Mouse (Mus musculus) spleen, adult 2 months (tissue): ENCODE measurements around the gene Itgb1bp2. TPM values are rescaled to one million over a fixed set of nuclear protein-coding genes. Genes with fewer than 3 reads are reported as not detected.
"Not testable (repeated sequence)": the region's sequence is repeated elsewhere in the genome, so short reads cannot be mapped to it uniquely, and the experiment has no call there.

ENCODE experiments used
- DNase-seq, 2 experiments: peaks; one replicate each; pipeline versions ENCODE4 v3.0.0 to v3.0.0-alpha.2; 2012 to 2021; ENCODE audit warnings: low spot score in 2 of 2, low read depth in 1 of 2
- H3K27ac ChIP-seq: fragments of 200-500 bp; 2 replicates; pipeline ENCODE4 v1.5.1; 2012; ENCODE audit warnings: low read length, inconsistent platforms; ENCODE audit not compliant: insufficient read depth
- H3K27me3 ChIP-seq: fragments of 200-500 bp; 2 replicates; pipeline ENCODE4 v1.6.1; 2012; ENCODE audit warnings: mild to moderate bottlenecking, moderate library complexity, low read length, inconsistent platforms; ENCODE audit not compliant: control insufficient read depth, insufficient read depth
- H3K36me3 ChIP-seq: fragments of 200-500 bp; 2 replicates; pipeline ENCODE4 v1.6.1; 2012; ENCODE audit warnings: mild to moderate bottlenecking, low read length, inconsistent platforms; ENCODE audit not compliant: control insufficient read depth, insufficient read depth
- H3K4me1 ChIP-seq: fragments of 200-500 bp; 2 replicates; pipeline ENCODE4 v1.6.1; 2011; ENCODE audit warnings: inconsistent platforms; ENCODE audit not compliant: control insufficient read depth, insufficient read depth, insufficient read length
- H3K4me3 ChIP-seq: fragments of 200-500 bp; 2 replicates; pipeline ENCODE4 v1.5.1; 2011; ENCODE audit warnings: mild to moderate bottlenecking, inconsistent platforms; ENCODE audit not compliant: insufficient read depth, insufficient read length; ENCODE audit errors: extremely low read depth
- CTCF ChIP-seq: fragments of 200-500 bp; IDR thresholded peaks from 2 replicates; pipeline ENCODE4 v1.5.1; 2011; ENCODE audit warnings: mild to moderate bottlenecking, inconsistent platforms; ENCODE audit not compliant: insufficient read depth, insufficient read length, insufficient replicate concordance; ENCODE audit errors: extremely low read depth
- POLR2A ChIP-seq: fragments of 200-500 bp; IDR thresholded peaks from 2 replicates; pipeline ENCODE4 v1.6.1; 2011; ENCODE audit warnings: low read depth, low read length, inconsistent platforms
- WGBS: fragments of 180-500 bp; shearing (Covaris S2); methylation state at CpG from one replicate; pipeline ENCODE4 v1.1.7; 2018; 5-methylcytosine and 5-hydroxymethylcytosine counted together
- polyA plus RNA-seq: library from polyadenylated mRNA; depleted of rRNA; stranded (reverse); fragments of >200 nt; gene quantifications from 2 replicates; pipeline ENCODE4 v1.2.3, GENCODE M21; 2012; rRNA removed

The Itgb1bp2 gene
- polyA plus RNA-seq, 1 experiment = 0.54 TPM

GRCm38 (mm10) chrX:101481604-101482350 is 32.9 kb downstream of the Itgb1bp2 start:
- Histone ChIP-seq H3K27me3 (no peaks in the 10 kb centered on the region), H3K36me3 (no peaks in the 10 kb centered on the region), H3K27ac (no peak overlapping the region), H3K4me3 (no peak overlapping the region), H3K4me1 (no peaks in the 10 kb centered on the region)
- 84% methylated on average over 6 of the region's 6 CpGs for WGBS
- DNase-seq = no peak
- TF ChIP-seq POLR2A = no peak
- TF ChIP-seq CTCF = no peak

- peak; percentile 5 to 18 for DNase-seq
- 41% methylated on average over 12 of the region's 12 CpGs for WGBS
Observed at GRCm38 (mm10) chrX:101486487-101487152, 37.7 kb downstream of the Itgb1bp2 start.

More at GRCm38 (mm10) chrX:101486487-101487152, 37.7 kb downstream of the Itgb1bp2 start:
- H3K27ac ChIP-seq, H3K4me3 ChIP-seq, H3K36me3 ChIP-seq, H3K27me3 ChIP-seq, H3K4me1 ChIP-seq: not testable (repeated sequence)
- peak; percentile 63; the same call in 1 of the 2 replicates for TF ChIP-seq CTCF

Other genes starting within 250 kb of the Itgb1bp2 start
- gene Snx12, start 226.5 kb upstream of the Itgb1bp2 start, polyA plus RNA-seq = 7.7 and 11.9 TPM in 2 replicates
- gene Foxo4, start 194.6 kb upstream of the Itgb1bp2 start, polyA plus RNA-seq = 28.9 and 29.1 TPM in 2 replicates
- 0.65 and 0.99 TPM in 2 replicates for gene Gm614, start 185.1 kb upstream of the Itgb1bp2 start, polyA plus RNA-seq
- gene Il2rg, start 180.8 kb upstream of the Itgb1bp2 start, polyA plus RNA-seq = 171 and 180 TPM in 2 replicates
- not detected in 2 replicates for gene Gm20489, start 180.1 kb upstream of the Itgb1bp2 start, polyA plus RNA-seq
- 236 and 243 TPM in 2 replicates for gene Med12, start 175.1 kb upstream of the Itgb1bp2 start, polyA plus RNA-seq
- 0.14 and 0.21 TPM in 2 replicates for gene Nlgn3, start 149.9 kb upstream of the Itgb1bp2 start, polyA plus RNA-seq
- gene Gjb1, start 72.7 kb upstream of the Itgb1bp2 start, polyA plus RNA-seq = 2.8 and 4.2 TPM in 2 replicates
- 15.9 and 16.3 TPM in 2 replicates for gene Zmym3, start 28.2 kb upstream of the Itgb1bp2 start, polyA plus RNA-seq
- gene Nono, start 19.8 kb upstream of the Itgb1bp2 start, polyA plus RNA-seq = 66.2 and 66.3 TPM in 2 replicates
- 2.4 and 3.0 TPM in 2 replicates for gene Taf1, start 83.6 kb downstream of the Itgb1bp2 start, polyA plus RNA-seq
- gene Ogt, start 191.0 kb downstream of the Itgb1bp2 start, polyA plus RNA-seq = 54.3 and 63.7 TPM in 2 replicates